Mouse (Mus musculus): ENCODE measurements around the gene Tsc1.

Tsc1 gene

GRCm38 (mm10) chr2:28640461-28641424 is at the start of gene Tsc1:
TSS of gene Tsc1 (plus strand) at chr2:28641228.
- CTCF ChIA-PET = interaction anchor here (0.6 to 3.3 kb wide), 35 partner anchors 8 to 1963 kb away, joined by 3 to 25 read pairs (median 4); partner anchors contain the start of genes Gfi1b (in 2 of the 4) and Gtf3c5 (in 1 of the 4)
- POLR2A ChIA-PET = interaction anchor here (0.6 to 3.1 kb wide), 80 partner anchors 9 to 1980 kb away, joined by 3 to 27 read pairs (median 4); partner anchors contain the start of genes Gtf3c5 (in 3 of the 4), Gfi1b (in 2 of the 4), Spaca9 (in 2 of the 4) and Ttf1 (in 2 of the 4)

GRCm38 (mm10) chr2:28591479-28591878 is 49.5 kb upstream of the Tsc1 start:
- ChIA-PET POLR2A (interaction anchor here in 2 of 4 experiments (1.2 to 2.4 kb wide), 3 partner anchors 8 to 49 kb away, joined by 3 to 14 read pairs (median 8); partner anchors contain the start of genes Gfi1b (in 1 of the 2), Gtf3c5 (in 1 of the 2) and Tsc1 (in 1 of the 2)), CTCF (interaction anchor here in 3 of 4 experiments (0.9 to 2.7 kb wide), 6 partner anchors 9 to 80 kb away, joined by 3 to 23 read pairs (median 6); partner anchors contain the start of genes Gfi1b (in 1 of the 3) and Gtf3c5 (in 1 of the 3))

- CTCF ChIA-PET = interaction anchor here (0.6 to 2.9 kb wide), 43 partner anchors 9 to 450 kb away, joined by 3 to 28 read pairs (median 5); partner anchors contain the start of genes Gfi1b (in 4 of the 4), Gtf3c5 (in 4 of the 4) and Ralgds (in 1 of the 4)
- POLR2A ChIA-PET = interaction anchor here in 3 of 4 experiments (1.0 to 2.4 kb wide), 8 partner anchors 9 to 76 kb away, joined by 3 to 14 read pairs (median 5); partner anchors contain the start of genes Gfi1b (in 2 of the 3), Gtf3c5 (in 2 of the 3) and Tsc1 (in 1 of the 3)
These were observed 48.2 kb upstream of the Tsc1 start for GRCm38 (mm10) chr2:28592809-28593208.

- CTCF ChIA-PET = interaction anchor here in 1 of 4 experiments (2.3 kb wide), 1 partner anchor 13 kb away, joined by 9 read pairs; the partner anchor contains the start of gene Gtf3c5
- POLR2A ChIA-PET = interaction anchor here in 1 of 4 experiments (0.7 kb wide), 1 partner anchor 58 kb away, joined by 3 read pairs; no protein-coding TSS in a partner anchor
These were observed 45.0 kb upstream of the Tsc1 start for GRCm38 (mm10) chr2:28596021-28596420.

GRCm38 (mm10) chr2:28596998-28597397 is 44.0 kb upstream of the Tsc1 start:
- POLR2A ChIA-PET = interaction anchor here in 3 of 4 experiments (0.6 to 3.2 kb wide), 8 partner anchors 10 to 1359 kb away, joined by 3 to 18 read pairs (median 4); partner anchors contain the start of gene Gtf3c5 (in 1 of the 3)

GRCm38 (mm10) chr2:28597733-28598547 is 43.1 kb upstream of the Tsc1 start:
- ChIA-PET POLR2A (interaction anchor here (0.5 to 3.2 kb wide), 14 partner anchors 9 to 1571 kb away, joined by 3 to 18 read pairs (median 4); partner anchors contain the start of genes Gtf3c5 (in 2 of the 4) and Tsc1 (in 1 of the 4)), CTCF (interaction anchor here (0.6 to 3.3 kb wide), 25 partner anchors 8 to 129 kb away, joined by 3 to 24 read pairs (median 4); partner anchors contain the start of genes Gfi1b (in 3 of the 4) and Gtf3c5 (in 1 of the 4))

More at GRCm38 (mm10) chr2:28596998-28597397, 44.0 kb upstream of the Tsc1 start:
- CTCF ChIA-PET = interaction anchor here (0.6 to 3.3 kb wide), 17 partner anchors 10 to 456 kb away, joined by 3 to 24 read pairs (median 4); partner anchors contain the start of genes Gfi1b (in 2 of the 4) and Gtf3c5 (in 1 of the 4)

- POLR2A ChIA-PET = interaction anchor here in 2 of 4 experiments (0.5 to 3.2 kb wide), 8 partner anchors 8 to 384 kb away, joined by 3 to 18 read pairs (median 4); partner anchors contain the start of genes Gtf3c5 (in 2 of the 2), Gfi1b (in 1 of the 2) and Tsc1 (in 1 of the 2)
- CTCF ChIA-PET = interaction anchor here in 3 of 4 experiments (0.6 to 3.3 kb wide), 16 partner anchors 8 to 1152 kb away, joined by 3 to 24 read pairs (median 8); partner anchors contain the start of genes Gfi1b (in 3 of the 3) and Gtf3c5 (in 1 of the 3)
These were observed 42.1 kb upstream of the Tsc1 start for GRCm38 (mm10) chr2:28598692-28599568.

- CTCF ChIA-PET = interaction anchor here in 3 of 4 experiments (0.6 to 3.3 kb wide), 9 partner anchors 7 to 1152 kb away, joined by 3 to 21 read pairs (median 8); partner anchors contain the start of gene Gfi1b (in 1 of the 3)
- POLR2A ChIA-PET = interaction anchor here in 2 of 4 experiments (0.8 to 3.2 kb wide), 2 partner anchors 16 kb away, joined by 3 to 18 read pairs; partner anchors contain the start of gene Gtf3c5 (in 2 of the 2)
These were observed 41.5 kb upstream of the Tsc1 start for GRCm38 (mm10) chr2:28599569-28599900.

GRCm38 (mm10) chr2:28601720-28602590 is 39.1 kb upstream of the Tsc1 start:
- ChIA-PET CTCF (interaction anchor here (0.5 to 1.9 kb wide), 8 partner anchors 9 to 1989 kb away, joined by 3 to 13 read pairs (median 6); no protein-coding TSS in a partner anchor), POLR2A (interaction anchor here in 2 of 4 experiments (0.6 to 1.2 kb wide), 5 partner anchors 8 to 1603 kb away, joined by 3 to 6 read pairs (median 3); partner anchors contain the start of gene Gtf3c5 (in 1 of the 2))

- ChIA-PET POLR2A (interaction anchor here in 1 of 4 experiments (0.8 kb wide), 1 partner anchor 20 kb away, joined by 3 read pairs; the partner anchor contains the start of gene Gtf3c5), CTCF (interaction anchor here in 2 of 4 experiments (0.7 to 2.0 kb wide), 3 partner anchors 10 to 143 kb away, joined by 3 to 6 read pairs (median 6); no protein-coding TSS in a partner anchor)
These were observed 37.5 kb upstream of the Tsc1 start for GRCm38 (mm10) chr2:28603542-28603941.

- ChIA-PET CTCF (interaction anchor here in 3 of 4 experiments (1.1 to 2.9 kb wide), 11 partner anchors 8 to 89 kb away, joined by 3 to 31 read pairs (median 7); no protein-coding TSS in a partner anchor), POLR2A (interaction anchor here in 2 of 4 experiments (0.9 to 1.9 kb wide), 3 partner anchors 8 to 356 kb away, joined by 3 to 8 read pairs (median 4); no protein-coding TSS in a partner anchor)
These were observed 35.1 kb upstream of the Tsc1 start for GRCm38 (mm10) chr2:28605789-28606541.

GRCm38 (mm10) chr2:28606601-28607340 is 34.3 kb upstream of the Tsc1 start:
- ChIA-PET POLR2A (interaction anchor here (0.6 to 2.4 kb wide), 29 partner anchors 9 to 1025 kb away, joined by 3 to 12 read pairs (median 4); partner anchors contain the start of genes Gtf3c5 (in 3 of the 4), Tsc1 (in 3 of the 4) and Gfi1b (in 1 of the 4)), CTCF (interaction anchor here (0.5 to 2.9 kb wide), 41 partner anchors 9 to 1722 kb away, joined by 3 to 31 read pairs (median 4); partner anchors contain the start of genes Gfi1b (in 2 of the 4), Gtf3c5 (in 1 of the 4) and Ppp1r26 (in 1 of the 4))

Data from embryonic stem cell, embryonic (primary cell).